14 mouse cellular contexts compared by ENCODE assay signal in genomic region chr5:103229321-103229720, GRCm38 (mm10).
DNase-seq lines count a peak whose midpoint lies in the region.
"Had no signal": no experiment of that assay in that cellular context is flagged by ENCODE, and none has a peak within 500 bp of the region (broad histone marks: within the 10 kb centered on the region; RNA-seq: fewer than 3 reads in every experiment).

No protein-coding gene starts in this region.

- DNase-seq in right cerebral cortex, adult 18-20 months: peak; percentile 48
- DNase-seq in right cerebral cortex, postnatal 10 days (ENCODE audit: low spot score in 2 of 2): no peak
- DNase-seq in brain, adult 2 months (ENCODE audit: low read depth, low spot score): peak; percentile 73
- peak; percentile 36 for DNase-seq in telencephalon, adult 2 months (ENCODE audit: low read depth, low spot score)
- no peak for DNase-seq in kidney, adult 9 months
- DNase-seq: adrenal gland, adult 2 months; adrenal gland, postnatal 10 days; adrenal gland, postnatal 25 days; cerebellum, adult 11-12 months; cerebellum, adult 2 months; cerebellum, adult 9-10 months; cerebellum, postnatal 10 days; cerebellum, postnatal 25 days; forebrain, postnatal 0 days had no signal

Comparison
In these comparisons a context has a peak if more than half of its experiments do, and no peak if none do; other contexts are left out.
1. DNase-seq: peak in right cerebral cortex, adult 18-20 months (single experiment), brain, adult 2 months (single experiment) and telencephalon, adult 2 months (single experiment); none in right cerebral cortex, postnatal 10 days (0 of 2) and kidney, adult 9 months (single experiment).